Mouse (Mus musculus): ENCODE measurements around the gene Lca5l.

Gene Lca5l

DNA sequence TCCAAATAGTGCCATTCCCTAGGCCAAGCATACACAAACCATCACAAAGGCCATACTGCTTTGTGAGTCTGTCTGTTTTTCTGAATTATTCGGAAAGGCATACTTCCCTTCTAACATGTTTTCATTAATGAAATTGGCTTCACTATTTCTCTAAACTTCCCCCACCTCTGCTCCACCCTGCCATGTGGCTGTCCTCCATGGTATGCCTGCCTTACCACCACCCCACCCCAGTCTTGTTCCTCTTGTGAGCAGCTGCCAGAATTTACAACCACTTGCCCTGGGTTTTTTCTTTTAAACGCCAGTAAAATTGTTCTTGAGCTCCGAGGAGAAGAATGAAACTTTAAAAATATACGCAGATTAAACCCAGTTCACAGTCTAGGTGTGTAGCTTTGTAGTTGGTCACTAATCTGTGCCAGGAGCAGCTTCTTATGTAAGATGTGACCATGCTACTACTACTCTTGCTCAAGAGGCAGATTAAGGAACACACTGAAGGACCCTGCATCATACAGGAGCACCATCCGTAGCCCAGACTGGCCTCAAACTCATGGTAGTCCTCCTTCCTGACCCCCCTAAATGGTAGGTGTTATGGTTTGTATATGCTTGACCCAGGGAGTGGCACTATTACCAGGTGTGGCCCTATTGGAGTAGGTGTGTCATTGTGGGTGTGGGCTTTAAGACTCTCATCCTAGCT is 81.3 kb downstream of the Lca5l start:
- DNase-seq: no peak

DNA sequence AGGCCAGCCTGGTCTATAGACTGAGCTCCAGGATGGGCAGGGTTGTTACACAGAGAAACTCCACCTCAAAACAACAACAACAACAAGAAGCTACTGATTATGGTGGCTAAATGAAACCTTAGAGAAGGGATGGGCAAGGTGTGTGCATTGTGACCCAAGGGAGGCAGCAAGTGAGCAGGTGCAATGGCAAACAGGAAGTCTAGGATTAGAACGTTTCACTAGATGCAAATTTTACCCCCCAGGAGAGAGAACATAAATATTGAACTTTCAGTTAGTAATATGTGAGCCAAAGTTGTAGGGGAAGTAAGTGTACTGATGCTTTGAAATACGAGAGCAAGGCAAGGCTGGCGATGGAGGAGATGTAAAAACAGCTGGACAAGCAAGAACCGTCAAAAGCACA is 82.4 kb downstream of the Lca5l start:
- DNase-seq: no peak
